Mouse (Mus musculus): ENCODE results near the gene 4921536K21Rik.

Gene 4921536K21Rik

GRCm38 (mm10) chr11:3894406-3895281 is at the start of gene 4921536K21Rik, which contains the start of gene Dusp18:
Gene 4921536K21Rik, minus strand, starts transcription at chr11:3895098.
Gene Dusp18, plus strand, starts transcription at chr11:3895240.
- Histone ChIP-seq H3K27me3 (ENCODE audit: insufficient read depth, low read length) (peaks cover 35% of the 10 kb centered on the region), H3K4me1 (replicated peaks; ENCODE audit: low read depth, low read length) (peaks cover 25% of the 10 kb centered on the region), H3K4me3 (replicated peaks; ENCODE audit: low read length) (peak within 1 kb of the TSS; percentile 80), H3K9me3 (ENCODE audit: low read length) (no peaks in the 10 kb centered on the region), H3K36me3 (ENCODE audit: insufficient read depth, low read length) (peaks cover 7% of the 10 kb centered on the region; the same call in 1 of the 2 replicates)
- TF ChIP-seq NANOG (IDR thresholded peaks at IDR 0.05; ENCODE audit: borderline replicate concordance, low read length) (no peak), POU5F1 (IDR thresholded peaks at IDR 0.05; ENCODE audit: borderline replicate concordance, low read length) (no peak), CTCF (conservative IDR thresholded peaks at IDR 0.05; ENCODE audit: low read length) (no peak)

- Histone ChIP-seq H3K4me3 (replicated peaks; ENCODE audit: low read length) (no peak overlapping the region; the same call in 1 of the 2 replicates), H3K36me3 (ENCODE audit: insufficient read depth, low read length) (no peaks in the 10 kb centered on the region), H3K27me3 (ENCODE audit: insufficient read depth, low read length) (0 out of 2 replicates have a peak, but pooled peaks cover 4% of the 10 kb centered on the region), H3K9me3 (ENCODE audit: low read length) (no peaks in the 10 kb centered on the region), H3K4me1 (replicated peaks; ENCODE audit: low read depth, low read length) (peaks cover 35% of the 10 kb centered on the region)
- TF ChIP-seq POU5F1 (IDR thresholded peaks at IDR 0.05; ENCODE audit: borderline replicate concordance, low read length) (no peak), NANOG (IDR thresholded peaks at IDR 0.05; ENCODE audit: borderline replicate concordance, low read length) (no peak), CTCF (conservative IDR thresholded peaks at IDR 0.05; ENCODE audit: low read length) (no peak)
Measured at GRCm38 (mm10) chr11:3941371-3941770, 46.5 kb upstream of the 4921536K21Rik start.

- Histone ChIP-seq H3K4me1 (replicated peaks; ENCODE audit: low read depth, low read length) (peaks cover 55% of the 10 kb centered on the region), H3K27me3 (ENCODE audit: insufficient read depth, low read length) (0 out of 2 replicates have a peak, but pooled peaks cover 4% of the 10 kb centered on the region), H3K4me3 (replicated peaks; ENCODE audit: low read length) (no peak overlapping the region), H3K36me3 (ENCODE audit: insufficient read depth, low read length) (no peaks in the 10 kb centered on the region), H3K9me3 (ENCODE audit: low read length) (no peaks in the 10 kb centered on the region)
- no peak for TF ChIP-seq NANOG (IDR thresholded peaks at IDR 0.05; ENCODE audit: borderline replicate concordance, low read length)
- TF ChIP-seq POU5F1 (IDR thresholded peaks at IDR 0.05; ENCODE audit: borderline replicate concordance, low read length): no peak
- TF ChIP-seq CTCF (conservative IDR thresholded peaks at IDR 0.05; ENCODE audit: low read length): no peak
Measured at GRCm38 (mm10) chr11:3937321-3937874, 42.5 kb upstream of the 4921536K21Rik start.

- Histone ChIP-seq H3K27me3 (ENCODE audit: insufficient read depth, low read length) (0 out of 2 replicates have a peak, but pooled peaks cover 4% of the 10 kb centered on the region), H3K36me3 (ENCODE audit: insufficient read depth, low read length) (no peaks in the 10 kb centered on the region), H3K4me3 (replicated peaks; ENCODE audit: low read length) (no peak overlapping the region), H3K4me1 (replicated peaks; ENCODE audit: low read depth, low read length) (peaks cover 57% of the 10 kb centered on the region), H3K9me3 (ENCODE audit: low read length) (no peaks in the 10 kb centered on the region)
- TF ChIP-seq NANOG (IDR thresholded peaks at IDR 0.05; ENCODE audit: borderline replicate concordance, low read length) (no peak), CTCF (conservative IDR thresholded peaks at IDR 0.05; ENCODE audit: low read length) (no peak), POU5F1 (IDR thresholded peaks at IDR 0.05; ENCODE audit: borderline replicate concordance, low read length) (no peak)
Measured at GRCm38 (mm10) chr11:3936318-3936717, 41.4 kb upstream of the 4921536K21Rik start.

- H3K27me3 ChIP-seq (ENCODE audit: insufficient read depth, low read length): 0 out of 2 replicates have a peak, but pooled peaks cover 4% of the 10 kb centered on the region
- H3K4me1 ChIP-seq (replicated peaks; ENCODE audit: low read depth, low read length): peaks cover 65% of the 10 kb centered on the region
- no peak overlapping the region for H3K4me3 ChIP-seq (replicated peaks; ENCODE audit: low read length)
- TF ChIP-seq NANOG (IDR thresholded peaks at IDR 0.05; ENCODE audit: borderline replicate concordance, low read length) (no peak), POU5F1 (IDR thresholded peaks at IDR 0.05; ENCODE audit: borderline replicate concordance, low read length) (no peak), CTCF (conservative IDR thresholded peaks at IDR 0.05; ENCODE audit: low read length) (no peak)
- H3K9me3 ChIP-seq (ENCODE audit: low read length): no peaks in the 10 kb centered on the region
- H3K36me3 ChIP-seq (ENCODE audit: insufficient read depth, low read length): 0 out of 2 replicates have a peak, but pooled peaks cover 2% of the 10 kb centered on the region
Measured at GRCm38 (mm10) chr11:3935135-3935534, 40.2 kb upstream of the 4921536K21Rik start.

GRCm38 (mm10) chr11:3933756-3934285 is 38.9 kb upstream of the 4921536K21Rik start:
- TF ChIP-seq CTCF (conservative IDR thresholded peaks at IDR 0.05; ENCODE audit: low read length) (no peak), POU5F1 (IDR thresholded peaks at IDR 0.05; ENCODE audit: borderline replicate concordance, low read length) (no peak), NANOG (IDR thresholded peaks at IDR 0.05; ENCODE audit: borderline replicate concordance, low read length) (no peak)
- H3K4me3 ChIP-seq (replicated peaks; ENCODE audit: low read length): no peak overlapping the region
- 0 out of 2 replicates have a peak, but pooled peaks cover 4% of the 10 kb centered on the region for H3K36me3 ChIP-seq (ENCODE audit: insufficient read depth, low read length)
- 0 out of 2 replicates have a peak, but pooled peaks cover 4% of the 10 kb centered on the region for H3K27me3 ChIP-seq (ENCODE audit: insufficient read depth, low read length)
- no peaks in the 10 kb centered on the region for H3K9me3 ChIP-seq (ENCODE audit: low read length)
- peaks cover 67% of the 10 kb centered on the region for H3K4me1 ChIP-seq (replicated peaks; ENCODE audit: low read depth, low read length)

- peaks cover 6% of the 10 kb centered on the region; the same call in 1 of the 2 replicates for H3K9me3 ChIP-seq (ENCODE audit: low read length)
- no peak for TF ChIP-seq NANOG (IDR thresholded peaks at IDR 0.05; ENCODE audit: borderline replicate concordance, low read length)
- TF ChIP-seq POU5F1 (IDR thresholded peaks at IDR 0.05; ENCODE audit: borderline replicate concordance, low read length): no peak
- no peak for TF ChIP-seq CTCF (conservative IDR thresholded peaks at IDR 0.05; ENCODE audit: low read length)
- peak within 1 kb of the TSS; percentile 74 for H3K4me3 ChIP-seq (replicated peaks; ENCODE audit: low read length)
- H3K4me1 ChIP-seq (replicated peaks; ENCODE audit: low read depth, low read length): peaks cover 59% of the 10 kb centered on the region
- H3K27me3 ChIP-seq (ENCODE audit: insufficient read depth, low read length): no peaks in the 10 kb centered on the region
- H3K36me3 ChIP-seq (ENCODE audit: insufficient read depth, low read length): peaks cover 20% of the 10 kb centered on the region
Measured at GRCm38 (mm10) chr11:3931511-3932211, 36.8 kb upstream of the 4921536K21Rik start, which contains the start of gene Tcn2. Gene Tcn2, minus strand, starts transcription at chr11:3932159.

Data from E14TG2a.4 (cell line).